Mouse (Mus musculus) WW6 (cell line): ENCODE results near the gene Gm8871.
"Not testable (repeated sequence)": the region's sequence is repeated elsewhere in the genome, so short reads cannot be mapped to it uniquely, and the experiment has no call there.

Source experiments
- DNase-seq: peaks from one replicate; pipeline ENCODE4 v3.0.0-alpha.2; 2013; ENCODE audit warnings: low read depth, low spot score

The Gm8871 gene

DNA sequence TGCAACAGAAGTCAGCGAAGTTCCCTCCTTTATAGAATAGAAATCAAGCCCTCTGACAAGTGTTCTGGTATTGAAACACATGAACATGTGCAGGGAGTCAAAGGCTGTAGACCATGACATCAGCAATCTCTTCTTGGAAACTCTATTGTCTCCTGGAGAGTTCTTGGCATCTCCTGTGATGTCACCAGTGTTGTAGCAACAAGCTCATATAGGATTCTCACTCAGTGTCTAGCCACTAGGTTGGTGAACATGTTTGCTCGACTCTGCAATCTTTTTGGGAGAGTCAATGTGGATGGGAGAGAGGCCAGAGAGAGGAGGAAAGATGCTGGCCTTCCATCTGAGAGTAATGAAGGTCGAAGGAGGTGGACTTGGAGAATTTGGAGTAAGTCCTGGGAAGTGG is at the start of gene Gm8871, which contains the start of gene Gm8857:
Gene Gm8871, plus strand, starts transcription at position 301 of the 400 bp plus-strand sequence.
Gene Gm8857, plus strand, starts transcription at position 303 of the 400 bp plus-strand sequence.
- not testable (repeated sequence) for DNase-seq

- not testable (repeated sequence) for DNase-seq
Observed at GRCm38 (mm10) chr5:10953512-10953911, 5.9 kb downstream of the Gm8871 start.

GRCm38 (mm10) chr5:10958057-10958456 is 10.5 kb downstream of the Gm8871 start:
- not testable (repeated sequence) for DNase-seq
